Mouse (Mus musculus) T-cell, adult 2 months (primary cell): ENCODE measurements around the gene Gtf2f2.
A peak's percentile ranks its signal among the peaks of the same experiment; 100 is the strongest.

ENCODE experiments used
- DNase-seq: peaks from one replicate; pipeline ENCODE4 v3.0.0; 2022; ENCODE audit warnings: low spot score

Gtf2f2 gene

DNA sequence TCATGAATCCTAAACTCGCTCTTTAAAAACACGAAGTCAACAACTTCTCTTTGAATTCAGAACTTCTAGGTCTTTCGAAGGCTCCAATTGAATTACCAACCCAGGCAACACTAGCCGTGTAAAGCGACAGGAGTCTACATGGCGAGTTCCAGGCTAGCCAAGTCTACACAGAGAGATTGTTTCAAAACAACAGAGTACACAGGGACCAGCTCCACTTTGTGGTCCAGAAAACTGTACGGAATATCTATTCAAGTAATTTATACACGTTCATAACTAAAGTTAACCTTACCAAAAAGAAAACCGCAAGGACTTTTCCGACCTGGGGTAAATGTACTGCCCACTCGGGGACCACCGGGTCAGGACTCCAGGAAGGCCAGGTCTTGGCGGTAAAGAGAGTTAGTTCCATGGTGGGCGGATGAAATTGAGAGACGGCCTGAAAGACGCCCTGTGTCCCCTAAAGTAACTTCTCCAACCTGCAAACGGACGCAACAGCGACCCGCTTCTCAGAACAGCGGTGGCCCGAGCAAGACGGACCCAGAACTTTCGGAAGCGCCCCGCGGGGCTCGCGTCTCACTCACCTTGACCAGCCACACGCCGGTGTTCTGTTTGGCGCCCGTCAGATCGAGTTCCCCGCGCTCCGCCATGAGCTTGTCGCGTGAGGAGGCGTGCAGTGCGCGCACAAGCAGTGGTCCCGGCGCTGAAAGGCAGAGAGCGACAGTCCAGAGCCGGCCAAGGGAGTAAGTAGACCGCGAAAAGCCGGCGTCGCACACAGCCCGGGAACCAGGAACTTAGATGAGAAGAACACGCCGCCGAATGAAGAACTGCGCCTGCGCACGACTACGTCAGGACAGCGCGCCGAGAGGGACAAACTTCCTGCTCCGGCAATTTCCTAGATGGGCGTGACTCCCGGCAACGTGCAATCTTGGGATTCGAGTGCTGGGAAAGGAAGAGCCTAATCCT is at the start of gene Gtf2f2:
Gene Gtf2f2, minus strand, starts transcription at position 764 of the 960 bp plus-strand sequence.
- peak; percentile 87 for DNase-seq

GRCm38 (mm10) chr14:76059441-76059840 is 48.8 kb upstream of the Gtf2f2 start:
- no peak for DNase-seq

GRCm38 (mm10) chr14:76053726-76054125 is 43.1 kb upstream of the Gtf2f2 start:
- DNase-seq = no peak

- DNase-seq = no peak
Measured at GRCm38 (mm10) chr14:76051966-76052365, 41.3 kb upstream of the Gtf2f2 start.

DNA sequence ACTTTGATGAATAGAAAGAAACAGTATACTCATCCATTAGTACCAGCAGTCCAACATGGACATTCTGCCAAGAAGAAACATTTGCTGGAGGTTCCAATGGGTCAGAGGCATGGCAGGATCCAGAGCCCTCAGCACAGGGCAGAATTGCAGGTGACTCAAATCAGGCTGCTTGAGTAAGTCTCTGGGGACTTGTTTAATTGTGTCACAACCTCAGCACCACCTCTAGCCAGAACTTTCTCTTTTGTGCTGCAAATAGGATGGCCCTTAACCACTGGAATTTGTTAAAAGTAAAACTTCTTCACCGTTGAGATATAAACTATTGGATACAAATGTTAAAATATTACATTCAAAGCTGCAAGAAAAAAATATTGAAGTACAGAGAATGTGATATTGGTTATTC is 35.1 kb upstream of the Gtf2f2 start:
- no peak for DNase-seq

DNA sequence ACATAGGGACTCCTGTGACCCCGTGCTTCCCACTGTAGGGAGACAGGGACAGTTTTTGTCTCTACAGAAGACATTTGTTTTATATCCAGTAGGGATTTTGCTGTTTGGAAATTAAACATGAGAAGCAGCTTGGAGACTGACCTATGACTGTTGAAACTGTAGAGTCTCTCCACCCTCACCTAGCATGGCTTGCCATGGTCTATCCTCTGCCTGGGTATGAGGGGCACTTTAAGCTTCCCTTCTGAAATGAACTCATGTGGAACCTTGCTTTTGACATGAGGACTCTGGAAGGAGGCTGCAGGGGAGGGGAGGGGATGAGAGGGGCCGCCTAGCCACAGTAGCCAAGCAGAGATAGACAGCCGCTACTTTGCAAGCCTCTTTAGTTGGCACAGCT is 33.5 kb upstream of the Gtf2f2 start:
- DNase-seq = no peak

DNA sequence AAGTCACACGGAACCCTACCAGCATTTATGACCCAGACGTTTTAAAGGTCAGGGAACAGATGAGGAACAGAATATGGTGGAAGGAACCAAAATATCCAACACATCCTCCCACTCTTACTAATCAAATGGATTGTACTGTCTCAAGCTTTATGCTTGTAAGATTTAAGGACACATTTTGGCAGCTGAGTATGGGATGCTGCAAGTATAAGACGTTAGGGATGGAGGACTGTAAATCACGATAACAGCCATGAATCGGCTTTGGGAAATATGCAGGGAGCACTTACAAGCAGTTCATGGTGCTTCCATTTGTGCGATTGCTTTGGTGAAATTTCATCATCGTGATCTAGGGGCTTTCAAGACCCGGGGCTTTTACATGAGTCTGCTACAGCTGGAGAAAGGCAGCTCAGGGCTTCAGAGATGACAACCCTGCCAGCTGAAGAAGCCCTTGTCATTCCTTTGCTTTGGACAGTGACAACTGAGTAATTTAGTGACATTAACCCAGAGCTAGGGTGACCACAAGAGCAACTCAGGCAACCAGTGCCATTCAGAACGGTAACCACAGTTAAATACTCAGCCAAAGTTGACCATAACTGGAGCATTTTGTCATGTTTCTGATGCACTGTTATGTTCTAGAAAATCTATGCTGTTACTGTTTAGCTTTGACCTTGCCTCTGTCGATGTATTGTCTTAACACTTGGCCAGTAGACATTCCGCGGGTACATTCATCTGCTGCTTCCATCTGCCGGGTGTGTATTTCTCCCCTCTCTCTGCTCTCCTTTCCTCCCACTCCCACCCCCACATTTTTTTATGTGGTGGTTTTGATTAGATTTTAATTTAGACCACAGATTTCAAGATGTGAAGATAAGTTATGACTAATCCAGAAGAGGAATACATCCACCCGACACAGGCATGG is 32.8 kb upstream of the Gtf2f2 start:
- DNase-seq = no peak

DNA sequence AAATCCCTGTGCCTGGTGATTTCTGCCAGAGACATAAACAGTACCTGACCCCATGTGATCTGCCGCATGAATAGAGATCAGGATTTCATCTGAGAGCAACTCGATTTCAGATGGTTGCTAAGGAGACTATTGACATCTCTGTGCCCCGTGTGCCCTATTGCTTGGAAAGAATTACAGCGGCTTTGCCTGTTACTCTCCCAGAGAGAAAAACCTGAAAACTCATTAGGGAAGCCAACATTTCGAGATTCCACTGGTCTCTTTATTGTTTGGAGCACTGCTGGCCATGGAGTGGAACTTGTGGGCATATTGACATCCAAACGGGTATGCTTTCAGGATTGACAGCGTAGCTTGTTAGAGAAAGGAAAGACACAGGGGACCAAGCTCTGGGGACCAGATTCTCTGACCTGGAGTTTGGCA is 22.6 kb upstream of the Gtf2f2 start:
- no peak for DNase-seq

GRCm38 (mm10) chr14:76032671-76033136 is 22.0 kb upstream of the Gtf2f2 start:
- DNase-seq = no peak

- DNase-seq = no peak
Measured at GRCm38 (mm10) chr14:76031117-76031842, 20.6 kb upstream of the Gtf2f2 start.

GRCm38 (mm10) chr14:76024641-76025040 is 14.0 kb upstream of the Gtf2f2 start:
- no peak for DNase-seq

GRCm38 (mm10) chr14:76020927-76021719 is 10.5 kb upstream of the Gtf2f2 start:
- DNase-seq = no peak

DNA sequence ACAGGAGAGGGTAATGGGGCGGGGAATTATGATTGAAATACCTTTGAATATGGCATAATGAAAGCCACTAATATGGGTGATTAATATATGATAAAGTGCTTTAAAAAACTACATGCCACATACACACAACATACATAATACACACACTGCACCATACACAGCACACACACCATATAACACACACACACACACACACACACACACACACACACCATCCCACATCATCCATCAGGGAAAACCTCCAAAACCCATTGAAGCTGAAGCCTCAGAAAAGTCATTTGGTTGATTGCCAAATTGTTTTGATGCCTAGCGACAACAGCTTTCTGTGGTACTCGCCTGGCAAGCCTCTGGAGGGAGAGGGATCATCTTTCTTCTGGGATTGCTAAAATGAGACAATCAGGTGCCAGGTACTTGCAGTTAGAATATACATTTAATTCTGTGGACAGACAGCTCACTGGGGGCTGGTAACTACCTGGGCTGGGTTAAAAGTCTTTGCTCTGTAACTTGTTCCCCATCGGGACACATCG is 9.7 kb upstream of the Gtf2f2 start:
- DNase-seq = no peak

DNA sequence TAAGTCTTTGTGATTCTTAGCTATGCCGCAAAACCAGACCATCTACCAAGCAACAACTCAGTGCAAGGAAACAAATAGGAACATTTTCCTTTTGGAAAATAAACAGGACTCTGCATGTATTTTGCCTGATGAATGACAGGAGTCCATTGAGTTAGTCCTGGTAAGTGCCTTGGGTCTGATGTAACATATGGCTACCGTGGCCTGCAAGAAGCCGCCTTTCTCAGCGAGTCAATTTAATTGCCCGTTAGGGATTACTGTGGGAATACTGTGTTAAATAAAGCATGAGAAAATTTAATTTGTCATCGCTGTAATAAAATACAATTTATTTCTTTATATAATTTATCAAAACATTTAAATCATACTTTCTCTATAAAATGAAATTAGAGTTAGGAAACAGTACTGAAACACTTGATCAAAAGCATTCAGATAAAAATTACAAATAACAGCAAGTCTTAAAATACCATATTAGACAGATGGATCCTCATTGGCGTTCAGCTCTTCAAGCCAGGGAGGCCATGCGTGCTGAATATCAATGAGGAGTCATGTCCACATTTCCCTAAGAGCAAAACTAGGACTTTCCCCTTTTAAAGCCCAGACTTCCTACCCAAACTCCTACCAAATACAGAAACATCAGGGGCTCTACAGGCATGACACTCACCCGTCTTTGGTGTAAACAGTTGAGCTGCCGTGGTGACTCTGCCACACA is 7.3 kb upstream of the Gtf2f2 start:
- no peak for DNase-seq

- DNase-seq = no peak
Measured at GRCm38 (mm10) chr14:76014331-76014730, 3.7 kb upstream of the Gtf2f2 start.

- DNase-seq = no peak
Measured at GRCm38 (mm10) chr14:76011062-76011457, 395 bp upstream of the Gtf2f2 start.

DNA sequence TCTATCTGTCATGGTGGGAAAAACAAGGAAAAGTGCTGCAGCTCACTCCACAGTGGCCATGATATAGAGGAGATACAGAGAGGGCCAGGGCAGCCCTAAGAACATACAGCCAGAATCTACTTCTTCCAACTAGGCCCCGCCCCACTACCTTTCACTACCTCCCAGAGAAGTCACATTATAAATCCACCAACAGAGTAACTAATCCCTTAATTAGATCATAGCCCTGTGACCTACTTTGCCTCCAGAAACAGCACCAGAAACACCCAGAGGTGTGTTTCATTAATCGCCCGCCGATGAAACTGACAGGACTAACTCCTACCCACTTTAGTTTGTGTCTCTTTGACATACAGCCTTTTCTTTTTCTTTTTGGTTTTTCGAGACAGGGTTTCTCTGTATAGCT is 1.5 kb downstream of the Gtf2f2 start:
- DNase-seq = no peak

DNA sequence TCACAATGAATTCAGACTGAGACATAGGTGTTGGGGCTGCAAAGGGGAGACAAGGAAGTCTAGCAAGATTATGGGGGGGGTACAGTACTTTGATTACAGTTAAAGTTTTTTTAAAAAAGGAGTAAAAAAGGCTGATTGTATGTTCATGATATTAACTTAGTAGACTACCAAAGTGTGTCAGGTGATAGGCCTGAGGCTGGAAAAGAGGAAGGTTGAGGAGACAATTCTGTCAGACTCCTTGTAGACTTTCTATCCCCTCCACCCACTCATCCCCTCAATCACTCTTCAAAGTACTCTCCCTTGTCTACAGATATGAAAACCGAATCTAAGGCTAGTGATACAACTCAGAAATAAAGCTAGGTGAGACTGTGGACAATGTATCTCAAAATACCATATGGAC is 2.5 kb downstream of the Gtf2f2 start:
- DNase-seq = no peak

- DNase-seq = no peak
Measured at GRCm38 (mm10) chr14:76005011-76005410, 5.7 kb downstream of the Gtf2f2 start.

DNA sequence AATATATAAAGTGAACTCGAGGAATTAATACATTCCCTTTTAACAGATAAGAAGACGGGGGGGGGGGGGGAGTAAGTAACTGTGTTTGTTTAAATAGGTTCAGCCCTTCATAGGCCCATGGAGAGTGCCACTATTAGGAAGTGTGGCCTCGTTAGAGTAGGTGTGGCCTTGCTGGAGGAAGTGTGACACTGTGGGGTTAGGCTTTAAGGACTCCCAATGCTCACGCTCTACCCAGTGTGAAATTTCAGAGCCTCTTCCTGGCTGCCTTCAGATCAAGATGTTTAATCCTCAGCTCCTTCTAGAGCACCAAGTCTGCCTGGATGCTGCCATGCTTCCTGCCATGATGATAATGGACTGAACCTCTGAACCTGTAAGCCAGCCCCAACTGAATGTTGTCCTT is 8.9 kb downstream of the Gtf2f2 start:
- no peak for DNase-seq
